Mouse (Mus musculus): Measurements from ENCODE around the gene Atrn.
"Not testable (repeated sequence)": the region's sequence is repeated elsewhere in the genome, so short reads cannot be mapped to it uniquely, and the experiment has no call there.

Gene Atrn

GRCm38 (mm10) chr2:130961851-130962250 lies 55.6 kb downstream of the Atrn start:
- in situ Hi-C loops (cut with MseI, MboI), result no loop called here

- in situ Hi-C loops (cut with MseI, MboI), result no loop called here
These were observed 58.7 kb downstream of the Atrn start for GRCm38 (mm10) chr2:130965042-130965441.

- in situ Hi-C loops (cut with MseI, MboI), result no loop called here
These were observed 64.7 kb downstream of the Atrn start for GRCm38 (mm10) chr2:130971030-130971429.

GRCm38 (mm10) chr2:130972386-130972785 lies 66.1 kb downstream of the Atrn start:
- in situ Hi-C loops (cut with MseI, MboI), result no loop called here

GRCm38 (mm10) chr2:130974928-130975327 lies 68.6 kb downstream of the Atrn start:
- in situ Hi-C loops (cut with MseI, MboI), result no loop called here

GRCm38 (mm10) chr2:130977589-130977988 lies 71.3 kb downstream of the Atrn start:
- in situ Hi-C loops (cut with MseI, MboI), result no loop called here

GRCm38 (mm10) chr2:130978058-130978847 lies 72.0 kb downstream of the Atrn start:
- in situ Hi-C loops (cut with MseI, MboI), result no loop called here

- in situ Hi-C loops (cut with MseI, MboI), result no loop called here
These were observed 72.8 kb downstream of the Atrn start for GRCm38 (mm10) chr2:130979138-130979537.

- in situ Hi-C loops (cut with MseI, MboI), result no loop called here
These were observed 86.5 kb downstream of the Atrn start for GRCm38 (mm10) chr2:130992818-130993217.

GRCm38 (mm10) chr2:131009123-131009522 lies 102.8 kb downstream of the Atrn start:
- in situ Hi-C loops (cut with MseI, MboI), result no loop called here

GRCm38 (mm10) chr2:131010566-131010965 lies 104.3 kb downstream of the Atrn start:
- in situ Hi-C loops (cut with MseI, MboI), result no loop called here

GRCm38 (mm10) chr2:131025230-131025629 lies 118.9 kb downstream of the Atrn start:
- in situ Hi-C loops (cut with MseI, MboI), result no loop called here

GRCm38 (mm10) chr2:131026941-131027340 lies 120.6 kb downstream of the Atrn start:
- in situ Hi-C loops (cut with MseI, MboI), result no loop called here

- in situ Hi-C loops (cut with MseI, MboI), result no loop called here
These were observed 123.0 kb downstream of the Atrn start for GRCm38 (mm10) chr2:131029065-131029935.

GRCm38 (mm10) chr2:131030561-131030960 lies 124.3 kb downstream of the Atrn start:
- in situ Hi-C loops (cut with MseI, MboI), result no loop called here

- in situ Hi-C loops (cut with MseI, MboI), result no loop called here
These were observed 124.7 kb downstream of the Atrn start for GRCm38 (mm10) chr2:131030998-131031397.

- in situ Hi-C loops (cut with MseI, MboI), result not testable (repeated sequence)
These were observed 125.1 kb downstream of the Atrn start for GRCm38 (mm10) chr2:131031406-131031805.

GRCm38 (mm10) chr2:131036343-131036742 lies 130.0 kb downstream of the Atrn start:
- in situ Hi-C loops (cut with MseI, MboI), result no loop called here

GRCm38 (mm10) chr2:131036757-131037156 lies 130.5 kb downstream of the Atrn start:
- in situ Hi-C loops (cut with MseI, MboI), result no loop called here

- in situ Hi-C loops (cut with MseI, MboI), result no loop called here
These were observed 131.1 kb downstream of the Atrn start for GRCm38 (mm10) chr2:131037226-131037990.

GRCm38 (mm10) chr2:131038197-131038596 lies 131.9 kb downstream of the Atrn start:
- in situ Hi-C loops (cut with MseI, MboI), result no loop called here

- in situ Hi-C loops (cut with MseI, MboI), result no loop called here
These were observed 132.4 kb downstream of the Atrn start for GRCm38 (mm10) chr2:131038675-131039074.
